Mouse (Mus musculus): ENCODE results near the gene Rfx4.

- TF ChIP-seq CTCF (IDR thresholded peaks at IDR 0.05; ENCODE audit: borderline replicate concordance, insufficient read depth, low read length) (no peak), POLR2A (IDR thresholded peaks at IDR 0.05; ENCODE audit: low read depth, low read length) (no peak)
Measured at GRCm38 (mm10) chr10:84759511-84760117, 3.8 kb downstream of the Rfx4 start.

All from embryonic fibroblast, embryonic 13.5 days (primary cell).